Mouse (Mus musculus): ENCODE results near the gene Yme1l1.

DNA sequence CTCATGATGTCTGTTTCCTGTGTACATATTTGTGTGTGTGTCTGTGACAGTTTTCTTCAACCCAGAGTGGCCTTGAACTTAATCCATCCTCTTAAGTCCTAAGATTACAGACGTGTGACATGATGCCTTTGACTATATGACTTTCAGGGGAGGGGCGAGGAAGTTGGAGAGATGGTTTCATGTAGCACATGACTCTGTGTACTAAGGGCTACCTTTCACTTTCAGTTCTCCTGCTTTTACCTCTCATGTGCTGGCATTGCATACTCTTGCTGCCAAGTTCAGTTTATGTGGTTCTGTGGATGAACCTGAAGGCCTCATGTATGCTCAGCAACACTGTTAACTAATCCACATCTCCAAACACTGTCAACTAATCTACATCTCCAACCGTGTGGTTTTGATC is 16.1 kb downstream of the Yme1l1 start:
- TF ChIP-seq POLR2A (IDR thresholded peaks at IDR 0.05; ENCODE audit: insufficient read length, low read depth), result no peak
- TF ChIP-seq MYOD1 (IDR thresholded peaks at IDR 0.05; ENCODE audit: control insufficient read depth in 1 of 3, insufficient read length in 2 of 3, low read depth in 2 of 3), result no peak
- no peak for TF ChIP-seq MYOG (IDR thresholded peaks at IDR 0.05; ENCODE audit: control insufficient read depth in 1 of 3, insufficient read depth in 1 of 3, insufficient read length in 2 of 3, low read depth in 2 of 3)
- TF ChIP-seq REST (IDR thresholded peaks at IDR 0.05; ENCODE audit: insufficient read depth, insufficient read length), result no peak
- TF ChIP-seq USF1 (IDR thresholded peaks at IDR 0.05; ENCODE audit: low read depth), result no peak
- TF ChIP-seq MAX (IDR thresholded peaks at IDR 0.05; ENCODE audit: low read depth), result no peak
- TF ChIP-seq E2F4 (IDR thresholded peaks at IDR 0.05; ENCODE audit: insufficient read depth), result no peak
- no peak for TF ChIP-seq POLR2AphosphoS2 (IDR thresholded peaks at IDR 0.05; ENCODE audit: insufficient read length, low read depth)
- no peak for TF ChIP-seq CEBPB (IDR thresholded peaks at IDR 0.05; ENCODE audit: insufficient read depth, poor library complexity, severe bottlenecking)
- no peak for TF ChIP-seq TCF12 (IDR thresholded peaks at IDR 0.05; ENCODE audit: insufficient read depth, poor library complexity, severe bottlenecking)
- TF ChIP-seq SRF (IDR thresholded peaks at IDR 0.05; ENCODE audit: control insufficient read depth, insufficient read length, low read depth), result no peak
- no peak for TF ChIP-seq TCF3 (IDR thresholded peaks at IDR 0.05; ENCODE audit: insufficient read length, low read depth)
